Mouse (Mus musculus) lung, embryonic 14.5 days (tissue): Measurements from ENCODE around the gene Erg28. TPM values are rescaled to one million over a fixed set of nuclear protein-coding genes. Genes with fewer than 3 reads are reported as not detected.
A peak's percentile ranks its signal among the peaks of the same experiment; 100 is the strongest.

Experiments used
- ATAC-seq: fragments of 200-750 bp; cut with Nextera tagmentation; 2 replicates; pipeline ENCODE4 v1.8.0; 2017; ENCODE audit warnings: mild to moderate bottlenecking, moderate TSS enrichment, moderate library complexity; ENCODE audit not compliant: insufficient read depth
- DNase-seq: peaks from one replicate; pipeline ENCODE4 v3.0.0-alpha.2; 2015
- H3K27ac ChIP-seq: fragments of 300-500 bp; sonication (generic); 2 replicates; pipeline ENCODE4 v1.5.1; 2014; ENCODE audit warnings: low read depth, mild to moderate bottlenecking, moderate library complexity
- H3K27me3 ChIP-seq: fragments of 300-500 bp; sonication (generic); 2 replicates; pipeline ENCODE4 v1.6.1; 2014; ENCODE audit warnings: low read length, control low read depth; ENCODE audit not compliant: insufficient read depth
- H3K36me3 ChIP-seq: fragments of 300-500 bp; sonication (generic); 2 replicates; pipeline ENCODE4 v1.6.1; 2014; ENCODE audit warnings: control low read depth; ENCODE audit not compliant: insufficient read depth
- H3K4me1 ChIP-seq: fragments of 300-500 bp; sonication (generic); 2 replicates; pipeline ENCODE4 v1.6.1; 2014; ENCODE audit warnings: antibody characterized with exemption, control low read depth; ENCODE audit not compliant: insufficient read depth
- H3K4me2 ChIP-seq: fragments of 300-500 bp; sonication (generic); 2 replicates; pipeline ENCODE4 v1.6.1; 2014; ENCODE audit warnings: mild to moderate bottlenecking
- H3K4me3 ChIP-seq: fragments of 300-500 bp; sonication (generic); 2 replicates; pipeline ENCODE4 v1.5.1; 2014; ENCODE audit warnings: low read depth, low read length
- H3K9ac ChIP-seq: fragments of 300-500 bp; sonication (generic); 2 replicates; pipeline ENCODE4 v1.6.1; 2014
- H3K9me3 ChIP-seq: fragments of 300-500 bp; sonication (generic); 2 replicates; pipeline ENCODE4 v1.6.1; 2016; ENCODE audit warnings: low read depth, low read length, control low read depth
- CTCF ChIP-seq: IDR thresholded peaks from 2 replicates; pipeline ENCODE4 v1.5.1; 2016; ENCODE audit warnings: antibody characterized with exemption, low read depth
- WGBS: fragments of 180-500 bp; shearing (Covaris S2); extraction: QIAGEN DNeasy Blood & Tissue Kit; methylation state at CpG from one replicate; pipeline ENCODE4 v1.1.7; 2014; 5-methylcytosine and 5-hydroxymethylcytosine counted together
- polyA plus RNA-seq: library from polyadenylated mRNA; unstranded; fragments of >200 nt; fragmentation: Nextera tagmentation; extraction: Ambion mirVana; gene quantifications from 2 replicates; pipeline ENCODE4 v1.2.1, GENCODE M21; 2014

The Erg28 gene
- polyA plus RNA-seq, 1 experiment from 2014 or later, result 113 TPM

GRCm38 (mm10) chr12:85771356-85771755, 53.0 kb downstream of the Erg28 start:
- ATAC-seq (no peak), DNase-seq (peak; percentile 21)
- H3K36me3 ChIP-seq, result no peaks in the 10 kb centered on the region
- no peak overlapping the region for H3K27ac ChIP-seq
- H3K9ac ChIP-seq, result no peak overlapping the region
- no peaks in the 10 kb centered on the region for H3K4me1 ChIP-seq
- no peaks in the 10 kb centered on the region for H3K9me3 ChIP-seq
- H3K4me2 ChIP-seq, result no peak overlapping the region
- no peak overlapping the region for H3K4me3 ChIP-seq
- H3K27me3 ChIP-seq, result no peaks in the 10 kb centered on the region
- 50% methylated on average over 3 of the region's 3 CpGs for WGBS
- no peak for TF ChIP-seq CTCF

GRCm38 (mm10) chr12:85767750-85768149, 56.6 kb downstream of the Erg28 start:
- Histone ChIP-seq H3K36me3 (no peaks in the 10 kb centered on the region), H3K9ac (no peak overlapping the region), H3K27ac (no peak overlapping the region), H3K4me2 (no peak overlapping the region), H3K27me3 (no peaks in the 10 kb centered on the region), H3K4me1 (peaks cover 6% of the 10 kb centered on the region; the same call in 1 of the 2 replicates), H3K4me3 (no peak overlapping the region), H3K9me3 (no peaks in the 10 kb centered on the region)
- no peak for TF ChIP-seq CTCF
- WGBS, result 54% methylated on average over 4 of the region's 4 CpGs
- ATAC-seq (no peak), DNase-seq (no peak)

GRCm38 (mm10) chr12:85766287-85766686, 58.1 kb downstream of the Erg28 start:
- Histone ChIP-seq H3K9me3 (no peaks in the 10 kb centered on the region), H3K4me3 (no peak overlapping the region), H3K4me2 (no peak overlapping the region), H3K36me3 (no peaks in the 10 kb centered on the region), H3K27me3 (no peaks in the 10 kb centered on the region), H3K27ac (no peak overlapping the region), H3K4me1 (peaks cover 6% of the 10 kb centered on the region; the same call in 1 of the 2 replicates), H3K9ac (no peak overlapping the region)
- WGBS, result 62% methylated on average over 3 of the region's 3 CpGs
- no peak for TF ChIP-seq CTCF
- ATAC-seq (no peak), DNase-seq (no peak)

Other genes starting within 250 kb of the Erg28 start
- gene Jdp2, start 225.5 kb downstream of the Erg28 start, polyA plus RNA-seq, result 1.3 and 2.2 TPM in 2 replicates
- gene Batf, start 137.9 kb downstream of the Erg28 start, polyA plus RNA-seq, result 2.5 and 2.7 TPM in 2 replicates
- gene Flvcr2, start 78.0 kb downstream of the Erg28 start, polyA plus RNA-seq, result 2.2 and 2.8 TPM in 2 replicates
- gene Ttll5, start 109 bp upstream of the Erg28 start, polyA plus RNA-seq, result 17.5 and 21.3 TPM in 2 replicates